Mouse (Mus musculus): Measurements from ENCODE around the gene Bach1.
A peak's percentile ranks its signal among the peaks of the same experiment; 100 is the strongest.
"Not testable (repeated sequence)": the region's sequence is repeated elsewhere in the genome, so short reads cannot be mapped to it uniquely, and the experiment has no call there.

Bach1 gene

DNA sequence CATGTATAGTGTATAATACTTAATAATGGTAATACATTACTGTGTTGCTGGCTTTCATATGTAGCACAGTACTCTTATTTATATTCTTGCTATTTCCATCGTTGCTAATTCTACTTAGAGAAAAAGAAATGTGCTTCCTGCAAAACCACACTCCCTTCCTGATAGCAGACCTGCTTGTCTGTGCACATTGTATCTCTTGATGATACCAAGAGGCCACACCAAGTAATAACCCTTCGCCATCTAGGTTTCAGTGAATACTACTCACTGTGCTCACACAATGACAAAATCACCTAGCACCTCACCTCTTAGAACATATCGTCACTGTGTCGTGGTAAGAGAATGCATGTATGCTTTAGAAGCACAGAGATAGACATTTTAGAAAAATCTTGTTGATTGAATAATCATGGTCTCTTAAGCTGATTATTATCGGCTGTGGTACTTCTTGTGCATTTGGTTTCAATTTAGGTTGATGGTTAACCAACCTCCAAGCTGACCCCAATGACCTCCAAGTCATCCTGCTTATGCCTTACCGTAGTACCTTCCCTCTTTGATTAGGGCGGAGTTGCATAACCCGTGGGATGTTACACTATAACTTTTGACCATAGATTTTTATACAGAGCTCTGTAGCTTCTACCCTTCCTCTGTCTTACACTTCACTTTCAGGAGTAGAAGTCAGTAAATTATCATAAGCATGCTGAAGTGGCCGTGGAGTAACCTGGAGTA is 17.7 kb upstream of the Bach1 start:
- DNase-seq (ENCODE audit: low spot score) = no peak

DNA sequence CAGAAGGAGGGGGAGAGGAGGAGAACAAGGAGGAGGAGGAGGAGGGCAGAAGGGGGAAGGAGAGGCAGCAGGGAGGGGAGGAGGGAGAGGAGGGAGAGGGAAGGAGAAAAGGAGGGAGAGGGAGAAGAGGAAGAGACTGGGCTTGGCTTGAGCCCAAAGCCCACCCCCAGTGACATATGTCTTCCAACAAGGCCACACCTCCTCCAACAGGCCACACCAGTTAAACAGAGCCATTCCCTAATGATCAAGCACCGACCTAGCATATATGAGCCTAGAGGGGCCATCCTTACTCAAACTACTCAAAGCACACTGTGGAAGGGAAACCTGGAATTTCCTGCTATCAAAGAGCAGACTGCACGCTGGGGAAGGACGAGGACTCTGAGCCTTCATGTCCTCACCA is 16.9 kb upstream of the Bach1 start:
- no peak for DNase-seq (ENCODE audit: low spot score)

DNA sequence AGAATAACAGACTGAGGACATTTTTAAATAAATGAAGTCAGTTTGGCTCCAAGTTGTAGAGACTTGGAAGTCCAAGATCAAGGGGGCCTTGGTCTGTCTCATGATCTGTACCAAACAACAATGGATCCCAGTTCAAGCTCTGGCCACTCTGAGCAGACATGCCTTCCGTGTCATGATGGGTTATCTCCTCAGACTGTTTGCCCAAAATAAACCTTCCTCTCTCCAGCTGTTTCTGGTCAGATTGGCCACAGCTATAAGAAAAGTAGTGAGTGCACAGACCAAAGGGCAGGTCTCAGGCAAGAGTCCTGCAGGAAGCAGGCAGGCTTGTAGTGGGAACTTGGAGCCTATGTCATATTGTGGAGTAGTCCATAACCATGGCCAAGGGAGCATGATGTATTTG is 12.3 kb upstream of the Bach1 start:
- DNase-seq (ENCODE audit: low spot score) = no peak

DNA sequence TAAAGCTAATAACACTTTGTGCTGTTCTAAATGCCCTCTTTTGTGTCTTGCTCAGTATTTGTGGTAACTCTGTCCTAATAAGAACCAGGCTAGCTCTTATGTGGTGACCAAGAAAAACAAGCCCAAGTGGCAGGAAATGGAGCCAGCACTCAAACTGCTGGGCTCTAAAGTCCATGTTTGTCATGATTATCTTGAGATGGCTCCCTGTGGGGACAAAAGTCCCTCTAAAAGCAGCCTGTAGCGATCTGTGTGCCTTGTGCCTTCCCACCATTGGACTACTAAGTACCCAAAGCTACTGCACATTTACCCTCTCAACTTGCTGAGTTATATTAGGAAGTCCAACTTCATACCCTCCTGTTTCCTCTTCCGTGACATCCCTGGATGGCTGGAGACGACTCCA is 11.4 kb upstream of the Bach1 start:
- DNase-seq (ENCODE audit: low spot score) = no peak

DNA sequence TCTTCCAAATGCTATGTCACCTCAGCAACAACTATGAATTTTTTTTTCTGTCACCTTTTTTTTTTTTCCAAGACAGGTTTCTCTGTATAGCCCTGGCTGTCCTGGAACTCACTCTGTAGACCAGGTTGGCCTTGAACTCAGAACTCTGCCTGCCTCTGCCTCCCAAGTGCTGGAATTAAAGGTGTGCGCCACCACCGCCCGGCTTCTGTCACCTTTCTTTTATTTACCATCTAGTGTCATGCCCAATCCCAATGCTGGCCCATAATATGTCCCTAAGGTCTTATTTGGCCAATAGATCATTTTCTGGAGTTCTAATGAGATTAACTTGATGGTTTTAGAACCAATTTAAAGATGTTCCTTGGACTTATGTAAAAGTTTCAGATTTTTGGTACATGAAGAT is 10.4 kb upstream of the Bach1 start:
- not testable (repeated sequence) for DNase-seq (ENCODE audit: low spot score)

DNA sequence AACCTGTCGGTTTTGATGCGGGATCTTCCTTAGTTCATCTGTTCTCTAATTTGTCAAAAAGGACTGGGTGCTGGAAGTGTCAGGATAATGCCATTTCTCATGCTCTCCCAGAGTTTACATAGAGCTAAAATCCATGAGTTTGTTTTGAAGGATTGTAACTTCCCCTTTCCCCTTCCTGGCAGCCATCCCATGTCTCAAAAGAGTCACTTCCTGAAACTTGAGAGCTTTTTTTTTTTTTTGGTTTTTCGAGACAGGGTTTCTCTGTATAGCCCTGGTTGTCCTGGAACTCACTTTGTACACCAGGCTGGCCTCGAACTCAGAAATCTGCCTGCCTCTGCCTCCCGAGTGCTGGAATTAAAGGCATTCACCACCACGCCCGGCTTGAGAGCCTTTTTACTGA is 9.9 kb upstream of the Bach1 start:
- DNase-seq (ENCODE audit: low spot score) = not testable (repeated sequence)

DNA sequence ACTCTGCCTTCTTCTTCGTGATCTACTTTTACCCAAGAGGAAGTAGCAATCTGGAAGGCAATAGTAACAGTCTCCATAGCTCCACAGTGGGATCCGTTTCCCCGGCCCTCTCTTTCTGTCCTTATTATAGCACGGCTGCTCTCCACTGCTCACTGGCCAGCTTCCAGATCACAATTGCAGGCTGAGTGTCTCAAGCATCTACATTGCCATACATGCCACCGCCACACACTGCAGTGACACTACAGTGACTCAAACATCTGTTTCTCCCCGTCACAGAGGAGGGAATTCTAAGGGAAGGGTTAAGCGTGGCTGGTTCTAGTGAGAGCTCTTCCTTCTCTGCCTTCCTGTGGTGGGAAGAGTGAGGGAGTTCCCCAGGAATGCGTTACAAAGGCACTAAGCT is 9.5 kb upstream of the Bach1 start:
- no peak for DNase-seq (ENCODE audit: low spot score)

DNA sequence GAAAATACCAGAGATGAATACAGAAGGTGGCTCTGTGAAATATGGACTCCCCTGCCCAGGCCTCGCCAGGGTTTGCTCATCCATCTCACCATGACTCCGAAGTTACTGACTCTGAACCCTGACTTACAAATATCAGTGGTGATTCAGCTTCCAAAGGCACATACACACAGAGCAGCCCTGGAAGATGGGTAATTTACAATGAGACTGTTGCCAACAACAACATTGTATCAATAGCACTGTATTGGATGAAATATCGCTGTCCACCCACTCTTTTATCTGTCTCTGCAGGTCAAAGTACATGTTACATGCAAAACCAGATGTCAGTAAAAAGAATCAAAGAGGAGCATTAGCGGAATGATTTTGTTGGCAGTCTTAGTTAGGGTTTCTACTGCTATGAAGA is 8.2 kb upstream of the Bach1 start:
- no peak for DNase-seq (ENCODE audit: low spot score)

DNA sequence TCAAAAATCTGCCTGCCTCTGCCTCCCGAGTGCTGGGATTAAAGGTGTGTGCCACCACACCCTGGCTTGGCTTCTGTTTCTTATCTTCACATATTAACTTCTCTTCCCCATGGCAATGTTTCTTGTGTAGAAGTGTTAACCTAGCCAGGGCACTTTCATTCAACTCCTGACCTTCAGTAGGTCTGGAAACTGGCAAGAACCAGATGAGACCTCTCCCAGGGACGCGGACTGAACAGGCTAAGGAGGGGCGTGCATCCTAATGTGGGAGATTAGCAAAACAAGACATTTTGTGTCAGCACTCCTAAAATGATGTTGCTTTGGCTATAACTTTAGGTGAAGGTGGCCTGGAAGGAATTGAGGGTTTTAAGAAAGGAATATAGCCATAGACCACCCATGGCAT is 7.6 kb upstream of the Bach1 start:
- no peak for DNase-seq (ENCODE audit: low spot score)

DNA sequence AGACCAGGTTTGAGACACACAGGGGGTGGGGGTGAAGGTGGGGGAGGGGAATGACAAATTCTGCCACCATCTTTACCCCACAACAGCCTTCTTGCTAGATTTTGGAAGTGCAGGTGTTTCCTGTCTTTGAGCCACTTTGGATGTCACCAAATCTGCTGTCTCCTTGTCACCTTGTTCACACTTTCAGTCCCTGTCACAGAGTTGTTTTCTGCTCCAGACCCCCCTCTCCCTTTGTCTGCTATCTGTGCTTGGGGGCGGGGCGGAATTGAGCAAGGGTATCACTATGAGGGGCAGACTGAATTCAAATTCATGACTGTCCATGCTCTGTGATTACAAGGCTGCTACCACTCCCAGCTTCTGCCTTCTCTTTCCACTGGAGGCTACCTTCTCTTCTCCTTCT is 6.2 kb upstream of the Bach1 start:
- no peak for DNase-seq (ENCODE audit: low spot score)

DNA sequence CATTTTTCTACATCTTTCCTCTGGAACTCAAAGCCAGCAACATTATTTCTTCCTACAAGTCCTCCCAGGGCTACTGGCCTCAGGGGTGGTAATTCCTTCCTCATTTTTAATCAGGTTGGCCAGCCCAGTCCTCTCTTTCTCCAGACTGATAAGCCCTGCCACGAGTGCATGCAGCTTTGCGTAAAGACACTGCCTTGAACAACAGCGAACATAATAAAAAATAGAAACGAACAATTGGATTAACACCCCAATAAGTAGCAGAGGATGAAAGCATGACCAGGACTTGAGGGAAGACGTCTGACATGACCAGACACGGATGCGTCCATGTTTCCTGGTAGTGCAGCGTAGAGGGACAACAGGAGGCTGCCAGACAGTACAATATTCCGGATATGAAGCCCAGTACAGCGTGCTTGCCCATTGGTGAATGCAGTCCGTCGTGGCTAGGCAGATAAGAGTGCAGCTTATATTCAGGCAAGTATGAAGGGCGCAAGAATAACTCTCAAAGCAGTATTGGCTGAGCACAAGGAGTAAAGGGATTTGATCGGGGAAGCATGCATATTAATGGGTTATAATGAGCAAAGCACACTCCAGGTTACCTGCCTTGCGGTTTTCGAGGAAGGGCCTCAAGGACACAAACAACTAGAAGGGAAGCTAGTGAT is 909 bp upstream of the Bach1 start:
- DNase-seq (ENCODE audit: low spot score) = no peak

DNA sequence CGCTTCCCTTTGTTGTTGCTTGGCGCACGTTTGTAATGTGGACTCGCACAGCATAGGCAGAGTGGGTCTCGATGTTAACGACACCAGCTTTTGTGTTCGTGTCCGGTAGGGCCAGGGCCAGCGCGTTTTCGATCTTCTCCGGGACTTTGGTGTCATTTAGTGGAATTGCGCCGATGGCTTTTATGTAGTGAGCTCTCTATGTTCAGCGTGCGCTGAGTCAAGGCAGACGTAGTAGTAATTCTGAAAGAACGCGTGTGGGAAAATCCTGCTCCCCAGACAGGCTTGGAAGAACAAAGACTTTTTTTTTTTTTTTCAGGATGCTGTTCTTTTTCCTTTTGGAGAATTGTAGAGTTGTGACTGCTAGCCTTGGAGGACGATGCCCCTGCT is 554 bp downstream of the Bach1 start:
- DNase-seq (ENCODE audit: low spot score) = no peak

DNA sequence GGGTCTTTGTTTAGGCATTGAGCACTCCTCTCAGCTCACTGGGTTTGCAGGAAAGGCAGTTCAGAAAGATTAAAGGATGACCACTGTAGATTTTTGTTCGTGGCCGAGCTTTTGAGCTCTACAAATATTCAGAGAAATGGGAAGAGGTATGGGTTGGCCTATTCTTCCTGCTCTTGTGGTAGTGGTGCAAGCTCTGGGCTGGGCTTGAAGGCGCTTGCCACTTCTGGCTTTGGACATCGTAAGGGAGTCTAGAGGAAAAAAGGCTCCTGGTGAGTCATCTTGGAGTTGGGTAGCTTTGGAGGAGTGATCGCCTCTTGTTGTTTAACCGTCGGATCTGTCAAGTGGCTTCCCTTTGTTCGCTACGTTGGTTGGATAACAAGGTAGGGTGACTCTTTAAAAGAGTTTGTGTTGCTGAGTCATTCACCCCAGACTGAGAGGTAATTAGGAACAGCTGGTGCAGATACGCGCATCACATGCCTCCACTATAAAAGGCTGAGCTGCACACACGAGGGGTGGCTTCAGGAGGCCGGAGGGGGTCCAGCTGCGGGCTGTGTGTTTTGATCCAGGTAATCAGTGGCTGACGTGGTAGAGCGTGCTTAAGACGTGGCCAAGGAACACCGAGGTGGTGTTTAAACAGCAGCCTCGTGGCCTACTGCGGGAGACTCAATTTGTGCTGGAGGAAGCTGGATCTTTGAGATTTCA is 1.1 kb downstream of the Bach1 start:
- DNase-seq (ENCODE audit: low spot score) = peak; percentile 10

DNA sequence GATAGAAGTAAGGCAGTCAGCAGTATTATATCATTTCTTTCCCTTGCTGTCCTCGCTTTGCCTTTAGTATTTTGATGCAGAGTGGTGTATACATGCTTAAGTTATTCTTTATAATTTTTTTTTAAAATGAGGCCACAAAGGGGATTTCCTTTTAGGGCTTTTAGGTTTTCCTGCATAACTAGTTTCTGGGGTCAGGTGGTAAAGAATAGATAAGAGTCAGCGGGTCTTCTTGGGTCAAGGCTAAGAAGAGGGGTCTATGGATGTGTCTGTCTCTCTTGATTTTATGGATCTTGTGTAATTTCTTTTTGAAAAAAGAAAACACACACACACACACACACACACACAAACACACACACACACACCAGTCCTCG is 1.6 kb downstream of the Bach1 start:
- no peak for DNase-seq (ENCODE audit: low spot score)

DNA sequence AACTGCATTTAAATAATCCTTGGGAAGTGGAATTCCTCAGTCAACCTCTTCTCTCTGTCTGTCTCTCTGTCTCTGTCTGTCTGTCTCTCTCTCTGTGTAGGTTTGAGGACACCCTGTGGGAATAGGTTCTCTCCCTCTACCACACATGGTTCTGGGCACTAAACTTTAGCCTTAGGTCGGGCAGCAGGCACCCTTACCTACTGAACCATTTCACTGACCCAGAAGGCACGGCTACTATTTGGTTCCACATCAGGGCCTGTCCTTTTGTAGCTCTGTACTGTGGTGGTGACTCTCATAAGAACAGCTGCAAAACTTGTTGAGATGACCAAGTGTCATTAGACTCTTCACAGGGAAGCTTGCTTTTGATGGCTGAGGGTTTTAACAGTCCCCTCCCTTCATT is 3.1 kb downstream of the Bach1 start:
- DNase-seq (ENCODE audit: low spot score) = no peak

DNA sequence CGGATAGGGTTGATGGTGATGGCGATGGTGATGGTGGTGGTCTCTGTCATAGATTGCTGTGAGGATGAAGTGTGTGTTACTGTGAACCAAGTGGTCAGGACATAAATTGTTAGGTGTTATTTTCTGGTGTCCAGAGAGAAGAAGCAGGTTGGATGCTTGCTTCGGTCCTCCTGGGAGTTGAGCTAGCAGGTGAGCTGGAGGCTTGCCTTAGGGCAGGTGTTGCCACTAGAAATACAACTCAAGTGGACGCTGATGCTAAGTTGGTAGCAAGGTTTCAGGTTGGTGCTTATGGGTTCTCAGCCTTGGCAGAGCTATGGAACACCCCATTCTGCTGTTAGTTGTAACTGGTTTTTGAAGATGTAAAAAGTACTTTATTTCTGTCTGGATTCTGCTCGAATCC is 4.1 kb downstream of the Bach1 start:
- no peak for DNase-seq (ENCODE audit: low spot score)

DNA sequence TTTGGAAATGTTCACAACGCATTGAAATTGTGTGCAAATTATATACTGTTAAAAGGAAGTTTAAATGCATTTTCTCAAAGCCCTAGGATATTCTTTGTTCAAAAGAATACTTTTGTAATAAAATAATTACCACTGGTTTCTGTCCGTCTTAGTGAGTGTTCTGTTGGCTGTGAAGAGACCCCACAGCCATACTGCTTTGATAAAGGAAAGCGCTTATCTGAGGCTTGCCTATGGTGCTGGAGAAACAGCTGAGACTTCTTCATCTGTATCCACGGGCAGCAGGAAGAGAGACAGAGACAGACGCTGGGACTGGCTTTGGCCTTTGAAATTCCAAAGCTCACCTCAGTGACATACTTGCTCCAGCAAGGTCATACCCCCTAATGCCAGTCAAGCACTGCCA is 5.5 kb downstream of the Bach1 start:
- DNase-seq (ENCODE audit: low spot score) = no peak

DNA sequence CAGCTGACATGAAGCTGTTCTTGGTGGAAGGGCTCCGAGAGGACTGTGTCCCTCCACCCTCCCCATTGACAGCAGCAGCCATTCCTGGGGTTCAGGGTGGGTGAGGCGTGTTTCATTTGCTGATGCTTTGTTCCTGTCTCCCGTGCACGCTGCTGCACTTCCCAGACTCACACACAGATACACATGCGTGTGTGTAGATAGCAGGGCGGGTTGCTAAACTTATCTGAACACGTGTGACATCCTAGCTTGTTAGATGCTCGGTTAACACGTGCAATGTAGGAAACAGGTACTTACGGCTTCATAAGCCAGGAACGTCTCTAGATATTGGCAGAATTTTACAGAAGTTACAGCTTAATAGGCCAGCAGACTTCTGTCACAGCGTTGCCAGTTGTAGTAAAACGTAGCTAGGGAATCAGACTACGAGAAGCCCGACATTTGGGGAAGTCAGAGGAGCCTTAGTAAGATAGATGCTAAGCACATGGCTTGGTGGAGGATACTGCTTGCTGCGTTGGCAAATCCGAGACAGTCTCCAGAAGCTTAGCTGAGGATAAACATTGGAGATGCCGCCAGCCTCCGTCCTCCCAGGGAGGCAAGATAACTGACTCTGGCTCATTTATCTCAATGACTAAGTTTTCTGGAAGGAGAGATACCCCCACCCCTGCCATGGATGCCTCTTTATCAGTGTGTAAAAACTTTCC is 7.3 kb downstream of the Bach1 start:
- no peak for DNase-seq (ENCODE audit: low spot score)

DNA sequence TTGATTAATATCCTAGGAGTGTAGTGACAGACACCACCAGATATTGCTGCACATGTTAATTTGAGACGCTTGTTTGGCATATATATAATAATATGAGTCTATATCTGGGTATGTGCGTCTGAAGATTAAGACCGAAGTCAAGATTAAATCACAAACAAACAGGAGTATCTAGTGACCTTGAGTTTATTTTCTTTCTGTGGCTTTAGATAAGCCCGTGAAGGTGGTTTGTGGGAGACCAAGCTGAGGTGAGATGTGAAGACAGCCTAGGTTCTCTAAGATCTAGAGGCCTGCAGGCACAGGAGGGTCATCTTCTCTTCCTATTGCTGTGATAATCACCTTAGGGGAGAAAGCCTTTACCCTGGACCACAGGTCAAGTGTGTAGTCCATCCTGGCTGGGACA is 8.6 kb downstream of the Bach1 start:
- no peak for DNase-seq (ENCODE audit: low spot score)

DNA sequence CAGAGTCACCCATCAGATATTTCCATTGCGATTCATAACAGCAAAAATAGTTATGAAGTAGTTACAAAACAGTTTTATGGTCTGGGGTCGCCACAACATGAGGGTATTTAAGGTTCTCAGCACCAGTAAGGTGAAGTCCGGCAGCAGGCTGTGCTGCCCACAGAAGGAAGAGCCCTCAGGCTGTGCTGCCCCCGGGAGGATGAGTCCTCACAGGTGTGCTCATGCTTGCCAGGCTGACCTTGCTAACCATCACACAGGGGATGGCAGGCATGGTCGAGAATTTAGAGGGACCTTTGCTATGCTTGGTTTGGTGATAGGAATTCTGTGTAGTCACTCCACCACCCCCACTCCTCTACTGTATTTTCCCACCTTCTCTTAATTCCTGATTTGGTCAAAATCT is 9.8 kb downstream of the Bach1 start:
- no peak for DNase-seq (ENCODE audit: low spot score)

DNA sequence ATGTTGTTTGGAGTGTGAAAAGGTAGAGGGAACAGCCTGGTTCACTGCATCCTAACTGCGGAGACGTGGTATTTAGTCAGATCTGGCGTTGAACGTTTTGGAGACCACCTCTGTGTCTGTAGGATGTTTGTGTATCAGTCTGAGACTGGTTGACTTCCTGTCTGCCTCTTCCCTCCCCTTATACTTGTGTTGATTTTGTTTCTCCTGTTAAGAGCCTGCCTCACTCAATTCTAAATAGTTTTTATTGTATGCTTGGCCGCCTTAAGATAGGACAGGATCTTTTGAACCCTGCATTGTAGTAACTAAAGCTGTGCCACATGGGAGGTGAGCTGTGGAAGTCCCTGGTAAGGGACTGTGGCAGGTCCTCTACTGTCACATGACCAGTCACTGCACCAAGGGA is 10.4 kb downstream of the Bach1 start:
- DNase-seq (ENCODE audit: low spot score) = no peak

DNA sequence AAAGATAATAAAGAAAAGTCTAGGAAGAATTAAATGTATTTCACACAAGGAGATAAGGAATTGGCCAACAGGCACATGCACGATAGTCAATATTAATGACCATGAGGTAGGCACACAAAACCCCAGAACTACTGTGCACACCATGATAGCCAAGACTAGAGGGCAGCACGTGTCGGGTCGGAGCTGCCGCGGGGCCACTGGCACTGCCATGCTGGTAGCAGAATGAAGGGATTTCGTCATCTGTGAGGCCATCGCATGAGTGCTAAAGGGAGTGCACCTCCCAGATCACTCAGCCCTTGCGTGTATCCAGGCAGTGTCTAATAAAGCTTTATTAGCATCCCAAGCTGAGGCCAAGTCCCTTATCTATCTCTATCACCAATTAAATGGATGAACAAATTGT is 11.2 kb downstream of the Bach1 start:
- DNase-seq (ENCODE audit: low spot score) = no peak

DNA sequence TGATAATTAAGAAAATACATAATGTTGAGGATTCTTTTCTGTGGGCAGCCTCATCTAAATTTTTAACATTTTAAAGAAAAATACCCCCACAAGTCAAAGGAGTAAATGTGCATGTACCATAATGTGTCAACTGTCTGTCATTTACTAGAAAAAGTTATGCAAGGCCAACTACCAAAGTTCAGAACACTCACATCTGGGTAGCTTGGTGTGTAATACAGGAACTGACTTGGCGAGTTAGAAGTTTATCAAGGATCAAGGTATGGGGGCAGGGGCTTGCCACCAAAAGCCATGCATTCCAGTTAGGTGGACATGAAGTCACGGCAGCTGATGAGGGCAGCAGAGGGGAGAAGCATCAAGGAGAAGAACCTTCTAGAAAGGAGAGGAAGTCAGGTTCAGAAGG is 13.2 kb downstream of the Bach1 start:
- no peak for DNase-seq (ENCODE audit: low spot score)

Measured in ovary, postnatal 10 days (tissue).